Mouse (Mus musculus): ENCODE data around the gene Crhr2.

The Crhr2 gene

DNA sequence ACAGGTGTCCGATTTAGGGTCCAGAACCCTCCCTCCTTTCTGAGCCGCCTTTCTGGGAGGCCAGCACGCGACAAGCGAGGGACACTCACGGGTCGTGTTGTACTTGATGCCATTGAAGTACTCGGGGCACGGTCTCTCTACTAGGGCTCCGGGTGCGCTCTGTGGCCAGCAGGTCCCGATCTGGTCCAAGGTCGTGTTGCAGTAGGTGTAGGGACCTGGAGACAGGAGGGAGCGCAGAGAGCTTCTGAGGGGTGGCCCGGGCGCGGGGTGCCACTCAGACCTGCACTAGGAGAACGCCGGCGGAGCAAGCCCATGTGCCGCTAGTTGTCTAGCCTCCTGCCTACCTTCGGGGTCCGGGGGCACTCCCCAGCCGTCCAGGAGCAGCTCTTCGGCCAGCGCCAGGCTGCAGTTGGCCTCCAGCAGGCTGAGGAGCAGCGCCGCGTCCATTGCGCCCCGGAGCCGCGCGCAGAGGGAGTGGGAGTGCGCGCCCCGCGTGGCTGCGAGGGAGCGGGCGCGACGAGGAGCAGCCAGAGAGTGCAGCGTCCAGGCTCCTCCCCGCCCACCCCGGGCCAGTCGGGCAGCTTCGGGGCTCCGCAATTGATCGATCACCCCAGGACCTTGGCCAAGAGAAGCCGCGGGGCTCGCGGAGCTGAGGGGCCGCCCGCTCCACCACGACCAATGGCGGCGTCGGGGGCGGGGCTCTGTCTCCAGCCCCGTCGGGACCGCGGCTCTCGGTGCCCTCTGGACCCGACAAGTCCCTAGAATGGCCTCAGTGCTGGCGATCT, 15.3 kb downstream of the Crhr2 start:
- DNase-seq, result peak; percentile 18 to 32

DNA sequence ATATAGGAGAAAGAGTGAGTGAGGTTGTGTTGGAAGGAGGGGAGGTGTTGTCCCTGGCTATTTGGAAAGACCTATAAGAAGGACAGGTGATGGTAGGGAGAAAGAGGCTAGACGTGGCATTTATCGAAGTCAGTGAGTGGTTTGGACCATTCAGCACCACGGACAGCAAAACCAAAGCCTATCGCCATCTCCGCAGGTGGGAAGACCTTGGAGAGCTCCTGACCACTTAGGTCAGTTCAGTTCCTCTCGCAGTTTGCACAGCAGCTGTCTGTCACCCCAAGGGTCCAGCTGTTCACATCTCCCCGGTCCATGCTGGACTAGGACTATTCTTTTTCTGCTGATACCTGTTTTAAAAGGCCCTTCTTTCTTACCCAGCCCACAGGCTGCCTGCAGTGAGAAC, 24.5 kb downstream of the Crhr2 start:
- DNase-seq, result peak; percentile 9 to 33

DNA sequence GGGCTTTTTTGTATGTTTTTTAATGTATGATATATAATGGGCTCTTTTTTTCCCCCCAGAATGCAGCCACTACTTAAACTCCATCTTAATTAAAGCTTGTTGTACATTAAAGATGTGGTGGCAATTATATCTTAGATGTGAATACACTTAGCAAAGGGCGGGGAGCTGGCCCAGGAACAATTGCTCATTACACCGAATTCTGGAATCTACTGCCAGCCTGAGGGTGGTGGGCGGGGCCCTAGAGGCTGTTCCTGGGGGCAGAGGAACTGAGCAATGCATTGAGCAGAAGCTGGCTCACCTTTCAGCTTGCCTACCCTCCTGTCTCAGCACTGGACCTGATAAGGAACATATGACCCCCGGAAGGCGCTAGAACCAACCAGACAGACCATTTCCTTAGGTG, 34.2 kb downstream of the Crhr2 start:
- DNase-seq, result no peak

DNA sequence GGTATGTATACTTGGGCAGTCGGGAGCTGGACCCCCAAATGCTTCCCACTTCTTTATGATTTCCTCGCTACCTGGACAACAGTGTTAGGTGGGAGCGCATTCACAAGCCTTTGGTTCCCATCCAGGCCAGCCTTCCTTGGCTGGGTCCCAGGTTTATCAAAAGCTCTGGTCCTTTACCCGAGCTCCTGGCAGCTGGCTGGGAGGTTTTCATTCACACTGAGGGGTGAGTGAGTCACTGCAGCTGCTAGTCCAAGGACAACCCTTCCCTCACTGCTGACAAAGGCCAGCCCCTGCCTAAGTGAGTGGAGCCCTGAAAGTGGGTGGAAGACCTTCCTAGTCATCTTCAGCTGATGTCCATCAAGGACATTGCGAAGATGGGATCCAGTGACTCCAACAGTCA, 34.8 kb downstream of the Crhr2 start:
- DNase-seq, result no peak

DNA sequence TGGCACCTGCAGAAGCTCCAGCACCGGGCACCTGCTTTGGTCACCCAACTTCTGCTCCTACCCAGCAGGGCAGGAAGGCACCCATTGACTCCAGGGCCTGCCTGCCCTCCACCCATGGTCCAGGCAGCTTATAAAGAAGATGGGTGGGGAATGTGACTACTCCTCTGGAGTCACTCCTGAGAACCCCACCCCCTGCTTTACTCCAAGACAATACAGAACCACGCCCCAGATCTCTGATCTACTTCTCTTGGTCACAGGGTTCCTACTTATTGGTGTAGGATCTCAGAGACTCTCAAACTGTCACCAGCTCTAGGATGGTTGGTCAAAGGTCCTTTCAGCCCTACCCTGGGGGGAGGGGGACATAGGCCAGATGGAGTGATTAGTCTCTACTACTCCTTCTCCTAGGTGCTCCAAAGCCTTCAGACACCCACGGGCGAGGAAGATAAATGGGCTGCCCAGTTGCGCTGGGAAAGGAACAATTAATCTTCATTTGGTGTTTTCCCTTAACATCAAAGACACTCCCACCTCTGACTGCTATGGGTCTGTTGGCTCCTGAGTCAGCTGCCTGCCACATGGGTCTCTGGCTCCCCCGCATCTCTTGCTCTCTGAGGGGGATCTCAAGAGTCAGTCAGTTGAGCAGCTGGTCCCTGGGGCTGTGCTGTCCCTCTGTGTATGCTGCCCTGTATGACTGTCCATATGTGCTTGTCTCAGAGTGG, 39.2 kb downstream of the Crhr2 start:
- no peak for DNase-seq

DNA sequence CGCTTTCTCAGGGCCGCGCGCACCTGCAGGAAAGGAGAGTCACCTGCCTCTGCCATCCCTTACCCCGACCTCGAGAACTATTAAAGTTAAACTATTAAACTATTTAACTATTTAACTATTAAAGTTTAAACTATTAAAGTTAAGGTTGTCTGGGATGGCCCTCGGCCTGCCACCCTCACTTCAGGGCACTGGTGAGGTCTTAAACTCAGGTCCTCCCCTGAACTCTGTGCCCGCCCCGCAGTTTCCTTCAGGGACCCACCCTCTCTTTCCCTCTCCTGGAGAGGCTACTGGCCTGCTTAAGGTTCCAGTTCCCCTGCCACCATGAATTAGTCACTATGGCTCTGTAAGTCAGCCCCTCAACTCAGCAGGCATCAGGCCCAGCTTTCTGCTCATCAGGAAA, 41.4 kb downstream of the Crhr2 start:
- DNase-seq, result peak; percentile 2 to 55

DNA sequence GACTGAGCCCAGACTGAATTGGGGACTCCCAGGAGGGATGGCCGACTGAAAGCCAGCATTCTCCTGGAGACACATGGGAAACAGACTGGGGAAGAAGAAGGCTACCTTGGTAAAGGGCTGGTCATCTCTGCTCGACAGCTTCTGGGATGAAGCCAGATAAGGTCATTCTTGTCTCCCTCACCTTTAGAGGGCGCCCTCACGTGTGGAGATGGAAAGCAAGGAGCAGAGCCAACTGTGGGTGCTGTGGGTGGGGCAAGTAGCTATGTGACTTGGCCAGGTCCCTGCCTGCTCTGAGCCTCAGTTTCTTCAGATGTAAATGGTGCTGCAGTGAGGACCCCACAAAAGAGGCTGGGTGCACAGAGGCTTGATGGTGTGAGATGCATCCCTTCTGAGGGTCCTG, 42.2 kb downstream of the Crhr2 start:
- DNase-seq, result peak in 1 of 2 experiments; percentile 25

DNA sequence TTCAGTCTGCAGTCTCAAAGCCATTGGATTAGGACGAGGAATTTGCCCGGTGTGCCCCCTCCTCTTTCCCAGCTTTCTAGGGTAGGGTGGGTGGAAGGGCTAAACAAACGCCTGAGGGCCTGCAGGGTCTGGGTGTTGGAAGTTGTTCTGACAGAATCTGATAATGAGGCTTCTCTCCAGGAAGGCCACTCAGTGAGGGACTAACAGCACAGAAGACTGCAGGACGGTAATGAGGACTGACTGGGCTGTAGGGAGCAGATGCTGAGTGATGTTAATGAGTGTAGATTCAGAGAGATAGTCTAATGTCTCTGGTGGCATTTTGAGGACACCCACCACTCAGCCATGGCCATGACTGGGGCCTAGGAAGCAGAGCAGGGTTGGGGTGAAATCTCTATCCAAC, 45.5 kb downstream of the Crhr2 start:
- DNase-seq, result no peak

DNA sequence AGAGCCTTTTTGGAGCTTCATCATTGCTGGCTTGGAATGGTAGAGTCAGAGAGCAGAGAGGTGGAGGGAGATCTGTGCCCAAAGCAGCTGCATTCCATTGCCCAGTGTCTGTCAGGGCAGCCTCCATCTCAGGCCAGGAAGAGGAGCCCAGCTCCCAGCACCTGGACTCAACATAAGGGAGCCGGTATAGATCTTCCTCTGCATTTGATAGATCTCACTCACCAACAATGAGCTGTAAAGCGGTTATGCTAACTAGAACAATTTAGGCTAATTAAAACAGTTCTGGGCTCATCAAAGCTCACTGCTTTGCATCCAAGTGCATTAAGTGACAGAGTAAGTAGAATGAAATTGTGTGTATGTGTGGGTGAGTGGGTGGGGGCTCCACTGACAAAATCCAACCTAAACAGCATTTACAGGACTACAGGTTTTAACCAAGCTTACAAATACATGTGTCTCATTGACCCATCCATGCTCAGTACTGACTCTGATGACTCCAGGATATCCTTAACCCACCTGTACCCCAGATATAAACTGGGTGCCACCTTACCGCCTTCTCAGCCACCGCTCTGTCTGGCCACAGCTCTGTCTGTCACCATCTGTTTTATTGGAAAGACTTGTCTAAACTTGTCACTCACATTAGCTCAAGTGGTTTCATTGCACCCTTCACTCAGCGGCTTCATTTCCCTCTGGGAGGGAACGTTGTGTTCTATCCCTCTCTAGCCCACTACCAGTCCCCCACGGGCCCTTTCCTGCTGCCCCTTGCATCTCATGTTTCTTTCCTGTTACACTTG, 50.4 kb downstream of the Crhr2 start:
- no peak for DNase-seq

DNA sequence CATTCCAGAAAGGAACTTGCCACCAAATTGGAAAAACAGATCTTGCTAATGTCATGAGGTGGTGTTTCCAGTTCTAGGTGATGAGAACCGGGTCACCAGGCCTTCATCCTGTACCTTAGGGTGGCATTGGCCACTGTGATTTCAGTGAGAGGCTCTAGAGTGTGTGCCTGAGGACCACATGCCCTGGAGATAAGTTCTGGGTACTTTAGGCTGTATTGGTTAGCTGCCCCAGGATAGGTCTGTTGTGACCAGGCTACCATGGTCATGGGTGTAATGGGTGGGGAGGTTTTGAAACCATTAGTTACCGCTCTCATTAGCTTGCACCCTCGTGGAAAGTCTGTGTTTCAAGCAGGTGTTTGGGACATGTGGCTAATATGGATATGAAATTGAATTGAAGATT, 51.4 kb downstream of the Crhr2 start:
- no peak for DNase-seq

DNA sequence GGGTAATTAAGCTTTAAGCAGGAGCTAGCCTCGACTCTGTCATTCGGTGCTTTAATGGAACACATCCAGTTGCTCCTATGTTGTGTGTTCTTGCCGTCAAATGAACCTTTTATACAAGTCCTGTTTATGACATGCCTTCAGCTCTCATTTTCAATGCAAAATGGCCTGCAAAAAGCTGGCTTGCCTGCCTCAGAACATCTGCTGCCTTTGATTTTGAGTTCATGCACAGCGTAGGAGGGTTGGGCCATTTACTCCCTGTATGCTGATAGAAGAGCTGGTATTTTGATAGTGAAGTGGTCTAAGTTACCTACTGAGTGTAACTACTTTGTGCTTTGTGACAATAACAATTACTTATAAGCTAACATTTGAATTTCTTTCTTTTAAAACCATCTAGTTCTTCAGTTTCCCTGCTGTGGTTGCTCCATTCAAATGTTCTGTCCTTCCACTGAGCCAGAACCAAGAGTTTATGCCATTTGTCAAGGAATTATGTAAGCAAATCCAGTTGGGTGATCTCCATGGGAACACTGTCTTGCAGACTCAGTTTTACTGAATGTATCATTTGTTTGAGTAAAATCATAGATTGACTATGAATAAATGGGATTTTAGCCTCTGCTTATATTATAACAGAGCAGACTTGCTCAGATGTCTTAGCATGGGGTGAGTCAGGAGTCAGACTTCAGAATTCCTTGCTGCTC, 56.1 kb downstream of the Crhr2 start:
- DNase-seq, result no peak

DNA sequence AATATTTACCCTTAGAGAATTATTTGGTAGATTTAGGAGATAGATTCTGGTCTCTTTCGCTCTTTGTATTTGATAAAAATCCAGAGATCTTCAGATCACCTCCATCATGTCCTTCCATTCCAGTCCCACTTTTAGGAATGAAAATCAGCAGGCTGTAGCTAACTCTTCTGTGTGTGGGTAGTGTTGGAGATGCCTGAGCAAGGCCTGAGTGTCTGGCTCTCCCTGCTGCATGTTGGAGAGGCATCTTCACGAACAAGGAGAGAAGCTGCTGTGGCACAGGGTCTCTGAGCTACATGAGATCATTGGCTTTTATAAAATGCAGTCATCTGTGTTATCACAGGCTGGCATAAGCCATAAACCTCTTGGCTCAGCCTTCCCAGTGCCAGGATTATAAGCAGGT, 66.9 kb downstream of the Crhr2 start:
- DNase-seq, result no peak

DNA sequence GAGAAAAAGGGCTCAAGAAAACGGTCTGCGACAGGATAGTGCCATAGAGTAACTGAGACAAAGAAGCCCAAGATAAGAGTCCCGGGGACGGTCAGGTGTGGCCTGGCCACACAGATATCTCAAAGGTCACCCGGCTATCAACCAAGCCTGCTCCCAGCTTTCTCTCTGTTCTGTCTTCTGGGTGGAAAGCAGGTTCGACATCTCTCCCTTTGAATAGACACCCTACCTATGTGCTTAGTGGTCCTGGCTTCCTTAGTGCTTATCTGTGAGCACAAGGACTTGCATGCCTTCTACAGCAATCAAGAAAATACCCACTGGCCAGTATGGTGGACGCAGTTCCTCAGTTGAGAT, 68.4 kb downstream of the Crhr2 start:
- no peak for DNase-seq

DNA sequence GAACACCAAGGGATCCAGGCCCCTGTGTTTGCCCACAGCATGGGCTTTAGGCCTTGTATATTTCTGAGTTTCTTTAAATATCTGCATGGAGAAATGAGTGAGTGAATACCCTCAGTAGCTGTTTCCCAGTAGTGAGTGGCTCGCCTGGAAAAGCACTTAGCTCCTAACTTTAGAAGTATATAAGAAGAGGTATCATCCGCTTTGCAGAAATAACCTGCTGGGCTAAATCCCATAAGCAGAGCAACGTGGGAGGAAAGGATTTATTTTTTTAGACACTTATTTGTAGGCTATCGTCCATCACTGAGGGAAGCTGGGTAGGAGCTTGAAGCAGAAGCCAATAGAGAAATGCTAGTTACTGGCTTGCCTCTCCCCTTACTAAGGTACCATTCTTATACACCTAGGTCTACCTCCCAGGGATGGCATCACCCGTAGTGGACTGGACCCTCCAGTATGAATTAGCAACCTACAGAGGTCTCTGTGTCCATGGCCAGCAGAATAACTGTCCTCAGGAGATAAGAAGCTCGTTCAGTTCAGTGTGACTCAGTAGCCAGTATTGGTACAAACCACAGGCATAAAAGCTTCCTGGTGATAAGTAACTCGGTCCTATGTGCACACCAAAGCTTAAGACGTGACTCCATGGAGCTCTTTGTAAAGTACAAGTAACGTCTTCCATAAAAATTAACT, 68.9 kb downstream of the Crhr2 start:
- DNase-seq, result no peak

DNA sequence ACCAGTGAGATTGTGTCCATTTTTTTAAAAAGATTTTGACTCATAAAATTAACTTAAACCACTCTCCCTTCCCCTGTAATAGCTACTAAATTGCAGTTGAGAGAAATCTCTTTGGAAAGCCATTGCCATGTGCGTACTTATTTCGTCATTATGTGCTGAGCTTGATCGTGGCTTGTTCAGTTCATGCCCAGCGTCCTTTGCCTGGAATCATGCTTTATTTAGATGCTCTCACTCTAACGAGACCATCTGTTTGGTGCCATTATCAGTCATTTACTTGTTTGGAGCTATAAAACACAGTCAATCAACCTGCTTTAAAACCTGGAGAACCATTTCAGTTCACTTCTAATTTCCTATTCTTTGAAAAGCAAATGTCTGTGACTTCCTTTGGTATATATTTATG, 70.6 kb downstream of the Crhr2 start:
- DNase-seq, result no peak

DNA sequence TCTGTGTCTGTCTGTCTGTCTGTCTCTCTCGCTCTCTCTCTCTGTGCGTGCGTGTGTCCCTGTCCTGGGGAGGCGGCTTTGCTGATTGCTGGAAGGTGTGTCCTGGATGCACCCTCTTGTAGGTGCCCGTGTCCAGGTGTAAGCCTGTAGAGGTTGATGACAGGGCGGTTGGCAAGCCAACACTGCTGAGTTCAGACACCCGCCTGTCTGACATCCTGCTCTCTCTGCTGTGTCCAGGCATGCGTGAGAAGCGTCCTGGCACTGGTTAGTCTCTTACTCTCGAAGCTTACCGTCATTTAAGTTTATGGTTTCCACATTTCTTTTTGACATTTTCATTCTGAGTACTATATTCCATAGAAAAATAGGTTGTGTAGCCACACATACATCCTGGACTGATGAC, 71.5 kb downstream of the Crhr2 start:
- DNase-seq, result no peak

DNA sequence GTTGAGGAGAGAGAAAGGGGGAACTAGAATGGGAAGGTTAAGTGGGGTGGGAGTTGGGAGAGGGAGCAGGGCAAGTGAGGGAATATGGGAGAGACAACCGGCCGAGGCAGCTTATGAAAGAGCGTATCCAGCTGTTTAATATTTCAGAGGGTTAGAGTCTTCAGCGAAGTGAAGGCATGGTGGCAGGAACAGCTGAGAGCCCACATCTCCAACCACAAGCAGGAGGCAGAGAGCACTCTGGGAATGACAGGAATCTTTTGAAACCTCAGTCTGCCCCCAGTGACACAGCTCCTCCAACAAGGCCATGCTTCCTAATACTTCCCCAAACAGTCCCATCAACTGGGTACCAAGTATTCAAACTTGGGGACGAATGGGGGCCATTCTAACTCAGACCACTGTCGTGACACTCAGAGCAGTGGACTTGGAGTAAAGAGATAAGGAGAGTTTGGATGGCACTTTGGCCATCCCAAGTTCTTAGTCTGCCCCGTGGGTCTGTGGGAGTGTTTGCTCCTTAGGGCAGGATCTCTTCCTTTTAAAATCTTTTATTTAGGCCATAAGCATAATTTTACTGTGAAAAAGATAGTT, 72.5 kb downstream of the Crhr2 start:
- no peak for DNase-seq

DNA sequence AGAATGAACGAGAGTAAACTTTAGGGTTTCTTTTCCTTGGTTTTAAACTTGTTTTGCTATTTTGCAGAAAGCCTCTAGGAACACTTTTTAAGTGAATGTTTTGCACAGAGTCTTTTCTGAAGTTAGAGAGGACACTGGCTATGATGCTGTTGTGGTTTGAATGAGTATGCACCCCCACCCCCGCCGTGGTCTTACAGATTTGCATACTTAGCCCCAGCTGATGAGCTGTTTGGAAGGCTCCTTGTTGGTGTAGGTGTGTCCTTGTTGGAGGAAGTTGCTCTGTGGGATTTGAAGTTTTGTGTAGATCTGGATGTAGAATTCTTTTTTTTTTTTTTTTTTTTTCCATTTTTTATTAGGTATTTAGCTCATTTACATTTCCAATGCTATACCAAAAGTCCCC, 75.4 kb downstream of the Crhr2 start:
- no peak for DNase-seq

DNA sequence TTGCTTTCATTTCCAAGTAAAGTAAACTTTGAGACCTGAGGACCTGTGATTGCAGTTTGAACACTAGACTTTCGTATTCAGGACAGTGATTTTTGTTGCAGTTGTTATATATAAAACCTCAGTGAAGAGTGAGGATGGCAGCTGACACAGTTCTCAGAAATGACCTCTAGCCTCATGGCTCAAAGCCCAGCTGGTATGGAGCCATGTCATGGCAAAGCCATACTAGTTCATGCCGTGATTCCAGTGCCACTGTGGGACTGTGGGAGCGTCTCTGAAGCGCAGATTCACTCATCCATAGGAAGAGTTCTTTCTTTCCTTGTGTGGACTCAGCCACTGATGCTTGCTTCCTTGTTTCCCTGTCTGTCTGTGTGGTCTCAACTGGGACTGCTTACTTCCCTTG, 78.3 kb downstream of the Crhr2 start:
- DNase-seq, result no peak

DNA sequence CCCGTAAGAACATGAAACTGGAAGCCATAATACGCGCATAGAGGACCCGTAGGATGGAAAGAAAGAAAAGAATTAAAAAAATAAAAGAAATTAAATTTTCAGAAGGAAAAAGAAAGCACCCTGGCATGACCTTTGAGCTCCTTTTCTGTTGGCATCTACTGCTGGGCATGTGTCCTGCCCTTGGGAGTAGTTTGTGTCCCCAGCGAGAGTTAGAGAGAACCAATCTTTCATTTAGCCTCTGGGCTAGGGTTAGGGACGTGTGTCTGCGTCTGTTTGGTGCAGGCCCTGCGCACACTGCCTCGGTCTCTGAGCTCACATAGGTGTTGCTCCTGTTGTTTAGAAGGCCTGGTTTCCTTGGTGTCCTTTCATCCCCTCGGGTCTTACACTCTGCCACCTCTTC, 83.6 kb downstream of the Crhr2 start:
- DNase-seq, result no peak

DNA sequence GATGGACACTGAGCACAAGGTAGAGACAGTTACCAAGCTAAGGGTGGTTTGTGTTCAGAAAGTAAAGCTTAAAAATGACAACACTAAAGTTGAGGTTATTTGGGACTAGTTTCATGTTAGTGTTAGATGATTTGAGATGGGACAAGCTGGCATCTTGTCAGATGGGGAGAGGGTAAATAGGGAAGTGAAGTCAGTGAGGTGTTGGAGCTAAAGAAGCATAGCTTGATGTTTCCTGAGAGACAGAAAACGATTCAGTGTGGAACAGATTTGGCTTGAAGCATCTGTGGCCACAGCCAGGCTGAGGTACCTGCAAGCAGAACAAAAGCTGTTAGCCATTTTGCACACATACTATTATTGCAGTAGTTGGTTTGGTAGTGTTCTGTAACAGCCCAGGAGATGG, 87.5 kb downstream of the Crhr2 start:
- no peak for DNase-seq

DNA sequence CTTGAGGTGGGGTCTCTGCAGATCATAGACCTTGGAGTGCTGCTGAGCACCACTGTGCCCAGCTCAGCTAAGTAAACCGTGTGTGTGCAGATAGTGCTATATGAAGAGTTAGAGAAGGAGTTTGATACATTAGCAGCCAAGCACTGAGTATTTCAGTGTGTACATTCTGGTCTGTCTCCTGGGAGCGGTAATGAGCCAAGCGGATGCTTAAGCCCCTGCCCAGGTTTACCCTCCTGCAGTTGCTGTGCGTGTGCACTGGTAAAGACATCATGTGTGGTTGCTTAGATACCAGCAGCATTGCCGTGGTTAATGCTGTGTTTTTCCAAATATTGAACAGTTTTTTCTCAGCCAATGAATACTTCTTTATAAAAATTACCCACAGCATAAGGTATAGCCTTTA, 88.3 kb downstream of the Crhr2 start:
- no peak for DNase-seq
